Mouse (Mus musculus): ENCODE results near the gene Frmpd3. TPM values are rescaled to one million over a fixed set of nuclear protein-coding genes. Genes with fewer than 3 reads are reported as not detected.

Gene Frmpd3
- polyA plus RNA-seq, 1 experiment from 2014 or later = 3.9 TPM

DNA sequence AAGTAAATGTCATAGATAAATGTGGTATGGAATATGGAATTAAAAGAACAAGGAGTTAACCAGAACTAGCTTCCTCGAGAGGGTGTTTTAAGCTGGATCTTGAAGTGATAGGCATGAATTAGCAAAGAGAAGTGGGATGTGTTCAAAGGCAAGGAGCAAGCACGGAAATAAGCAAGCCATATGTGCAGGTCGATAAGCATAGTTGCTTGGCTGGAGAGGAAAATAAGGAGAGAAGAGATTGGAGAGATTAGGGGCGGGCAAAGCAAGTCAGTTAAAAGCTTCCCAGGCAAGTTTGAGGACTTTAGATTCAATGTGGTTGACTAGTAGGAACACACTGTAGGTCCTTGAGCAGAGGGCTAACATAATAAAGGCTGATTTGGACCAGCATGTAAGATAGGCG is 65.5 kb downstream of the Frmpd3 start:
- H3K4me1 ChIP-seq = no peaks in the 10 kb centered on the region
- WGBS = 76% methylated on average over 5 of the region's 5 CpGs
- H3K36me3 ChIP-seq = no peaks in the 10 kb centered on the region
- no peak overlapping the region for H3K4me2 ChIP-seq (replicated peaks)
- no peak overlapping the region for H3K4me3 ChIP-seq
- H3K9me3 ChIP-seq = no peaks in the 10 kb centered on the region
- H3K27me3 ChIP-seq (replicated peaks) = no peaks in the 10 kb centered on the region
- H3K27ac ChIP-seq = no peak overlapping the region
- no peak for ATAC-seq (ENCODE audit: low FRiP score, low read depth)
- H3K9ac ChIP-seq = no peak overlapping the region

DNA sequence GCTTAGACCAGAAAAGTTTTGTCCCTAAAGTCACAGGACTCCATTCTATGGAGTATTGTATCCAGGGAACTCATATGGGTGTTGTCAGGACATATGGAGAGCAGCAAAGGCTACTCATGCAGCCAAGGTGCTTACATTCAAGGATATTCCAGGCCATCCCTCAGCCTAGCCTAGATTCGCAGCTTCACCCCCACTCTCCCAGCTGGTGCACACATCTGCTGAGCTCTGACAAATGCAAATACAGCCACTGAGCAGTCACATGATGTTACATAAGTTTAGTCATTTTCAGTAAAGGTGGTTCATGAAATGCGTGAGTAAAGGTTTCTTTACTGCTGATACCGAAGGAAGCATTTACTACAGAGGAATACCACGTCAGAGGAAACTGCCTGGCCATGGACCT is 76.4 kb downstream of the Frmpd3 start:
- no peak for ATAC-seq (ENCODE audit: low FRiP score, low read depth)
- 89% methylated on average over 4 of the region's 4 CpGs for WGBS

DNA sequence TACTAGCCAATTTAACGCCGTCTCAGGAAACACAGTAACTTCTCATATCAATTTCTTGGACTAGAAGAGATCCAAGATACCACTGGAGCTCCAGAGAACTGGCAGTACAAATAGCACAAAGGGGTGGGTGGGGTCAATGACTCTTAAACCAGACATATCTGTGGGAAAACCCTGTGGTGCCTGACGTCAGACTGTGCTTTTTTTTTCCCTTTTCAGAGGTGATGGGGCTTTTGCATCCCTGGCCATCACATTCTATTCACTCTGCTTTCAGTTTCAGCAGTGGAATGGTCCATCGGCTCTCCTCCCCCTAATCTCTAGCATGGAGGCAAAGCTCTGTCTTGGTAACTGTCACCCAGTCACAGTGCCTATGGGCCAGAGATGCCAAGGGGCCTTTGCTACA is 85.1 kb downstream of the Frmpd3 start:
- no peak overlapping the region for H3K4me3 ChIP-seq
- no peak for ATAC-seq (ENCODE audit: low FRiP score, low read depth)
- no peaks in the 10 kb centered on the region for H3K4me1 ChIP-seq
- H3K4me2 ChIP-seq (replicated peaks) = no peak overlapping the region
- peaks cover 5% of the 10 kb centered on the region; the same call in 1 of the 2 replicates for H3K27me3 ChIP-seq (replicated peaks)
- no peaks in the 10 kb centered on the region for H3K36me3 ChIP-seq
- WGBS = 70% methylated on average over 4 of the region's 4 CpGs
- no peak overlapping the region for H3K9ac ChIP-seq
- no peaks in the 10 kb centered on the region for H3K9me3 ChIP-seq
- no peak overlapping the region for H3K27ac ChIP-seq

More for the DNA sequence above, 76.4 kb downstream of the Frmpd3 start:
- Histone ChIP-seq H3K36me3 (no peaks in the 10 kb centered on the region), H3K4me1 (no peaks in the 10 kb centered on the region), H3K4me2 (replicated peaks) (no peak overlapping the region), H3K4me3 (no peak overlapping the region), H3K9ac (no peak overlapping the region), H3K9me3 (no peaks in the 10 kb centered on the region), H3K27ac (no peak overlapping the region), H3K27me3 (replicated peaks) (no peaks in the 10 kb centered on the region)

DNA sequence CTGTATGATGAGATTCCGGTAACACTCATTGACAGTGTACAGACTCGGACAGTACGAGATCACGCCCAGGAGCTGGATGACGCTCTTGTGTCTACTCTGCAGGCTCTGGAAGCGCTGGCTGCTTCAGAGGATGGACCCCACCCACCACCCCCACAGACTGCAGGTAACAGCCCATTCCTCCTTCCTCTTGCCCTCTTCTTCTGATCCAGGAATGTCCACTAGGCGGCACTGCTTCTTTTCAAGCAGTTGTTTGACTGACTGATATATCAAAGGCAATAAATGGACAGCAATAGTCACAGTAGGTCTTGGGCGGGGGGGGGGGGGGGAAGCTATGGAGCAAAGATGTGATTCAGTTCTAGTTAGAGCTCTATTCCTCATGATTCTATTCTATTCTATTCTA is 86.2 kb downstream of the Frmpd3 start:
- H3K4me1 ChIP-seq = no peaks in the 10 kb centered on the region
- H3K9me3 ChIP-seq = no peaks in the 10 kb centered on the region
- no peak overlapping the region for H3K4me2 ChIP-seq (replicated peaks)
- 78% methylated on average over 8 of the region's 8 CpGs for WGBS
- no peak overlapping the region for H3K9ac ChIP-seq
- H3K36me3 ChIP-seq = no peaks in the 10 kb centered on the region
- no peak overlapping the region for H3K27ac ChIP-seq
- H3K27me3 ChIP-seq (replicated peaks) = peaks cover 5% of the 10 kb centered on the region; the same call in 1 of the 2 replicates
- ATAC-seq (ENCODE audit: low FRiP score, low read depth) = no peak
- no peak overlapping the region for H3K4me3 ChIP-seq

DNA sequence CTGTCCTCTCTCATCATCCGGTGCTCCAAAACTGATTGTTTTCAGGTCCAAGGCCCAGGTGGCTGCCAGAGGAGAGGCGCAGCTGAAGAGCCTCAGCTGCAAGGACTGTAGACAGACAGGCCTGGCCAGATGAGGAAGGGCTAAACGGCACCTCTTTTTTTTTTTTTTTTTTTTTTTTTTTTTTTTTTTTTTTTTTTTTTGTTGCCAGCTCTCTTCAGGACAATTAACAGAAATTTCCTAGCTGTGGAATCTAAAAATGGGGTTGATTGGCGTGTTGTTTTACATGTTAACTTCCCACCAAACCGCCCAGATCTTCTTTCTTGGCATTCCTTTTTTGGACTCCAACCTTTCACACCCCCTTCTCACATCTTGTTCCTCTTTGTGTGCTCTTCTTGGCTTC is 87.9 kb downstream of the Frmpd3 start:
- Histone ChIP-seq H3K4me2 (replicated peaks) (no peak overlapping the region), H3K9me3 (no peaks in the 10 kb centered on the region), H3K4me1 (no peaks in the 10 kb centered on the region), H3K9ac (no peak overlapping the region), H3K4me3 (no peak overlapping the region), H3K36me3 (no peaks in the 10 kb centered on the region), H3K27ac (no peak overlapping the region), H3K27me3 (replicated peaks) (peaks cover 5% of the 10 kb centered on the region; the same call in 1 of the 2 replicates)
- 88% methylated on average over 5 of the region's 5 CpGs for WGBS
- no peak for ATAC-seq (ENCODE audit: low FRiP score, low read depth)

DNA sequence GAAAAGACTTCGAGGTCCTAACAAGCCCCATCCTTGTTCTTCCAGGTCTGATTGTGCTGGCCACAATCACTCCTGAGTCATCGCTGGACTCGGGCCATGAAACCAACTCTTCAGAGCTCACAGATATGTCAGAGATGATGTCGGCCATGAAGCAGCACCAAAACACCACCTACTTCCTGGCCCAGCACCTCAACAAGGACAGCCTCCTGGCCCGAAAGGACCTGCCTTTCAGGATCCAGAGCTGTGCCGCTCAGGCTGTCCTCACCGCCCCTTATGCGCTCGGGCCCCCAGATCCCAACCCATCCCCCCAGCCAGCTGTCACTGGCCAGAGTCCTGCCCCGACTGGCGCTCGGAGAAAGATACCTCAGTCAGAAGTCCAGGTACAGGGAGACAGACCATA is 88.4 kb downstream of the Frmpd3 start:
- no peak overlapping the region for H3K4me3 ChIP-seq
- WGBS = 87% methylated on average over 12 of the region's 12 CpGs
- H3K4me1 ChIP-seq = no peaks in the 10 kb centered on the region
- no peaks in the 10 kb centered on the region for H3K36me3 ChIP-seq
- H3K9me3 ChIP-seq = no peaks in the 10 kb centered on the region
- no peak overlapping the region for H3K9ac ChIP-seq
- peaks cover 5% of the 10 kb centered on the region; the same call in 1 of the 2 replicates for H3K27me3 ChIP-seq (replicated peaks)
- no peak overlapping the region for H3K27ac ChIP-seq
- H3K4me2 ChIP-seq (replicated peaks) = no peak overlapping the region
- ATAC-seq (ENCODE audit: low FRiP score, low read depth) = no peak

DNA sequence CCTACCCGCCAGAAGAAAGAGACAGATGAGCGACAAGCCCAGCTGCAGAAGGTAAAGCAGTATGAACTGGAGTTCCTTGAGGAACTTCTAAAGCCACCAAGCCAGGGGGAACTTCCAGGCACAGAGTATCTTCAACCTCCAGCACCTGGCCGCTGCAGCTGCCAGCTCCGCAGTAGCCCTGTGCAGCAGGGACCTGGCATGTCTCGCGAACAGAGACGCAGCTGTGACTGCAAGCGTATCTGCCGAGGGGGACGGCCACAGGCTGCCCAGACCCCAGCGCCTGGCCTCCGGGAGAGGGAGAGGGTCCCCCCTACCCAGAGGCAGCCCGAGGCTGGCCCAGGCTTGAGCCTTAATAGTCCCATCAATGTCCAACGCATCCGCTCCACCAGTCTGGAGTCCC is 89.9 kb downstream of the Frmpd3 start:
- Histone ChIP-seq H3K9ac (no peak overlapping the region), H3K36me3 (no peaks in the 10 kb centered on the region), H3K4me3 (no peak overlapping the region), H3K4me2 (replicated peaks) (no peak overlapping the region), H3K27me3 (replicated peaks) (peaks cover 5% of the 10 kb centered on the region; the same call in 1 of the 2 replicates), H3K9me3 (no peaks in the 10 kb centered on the region), H3K27ac (no peak overlapping the region), H3K4me1 (no peaks in the 10 kb centered on the region)
- 86% methylated on average over 15 of the region's 15 CpGs for WGBS
- ATAC-seq (ENCODE audit: low FRiP score, low read depth) = no peak

DNA sequence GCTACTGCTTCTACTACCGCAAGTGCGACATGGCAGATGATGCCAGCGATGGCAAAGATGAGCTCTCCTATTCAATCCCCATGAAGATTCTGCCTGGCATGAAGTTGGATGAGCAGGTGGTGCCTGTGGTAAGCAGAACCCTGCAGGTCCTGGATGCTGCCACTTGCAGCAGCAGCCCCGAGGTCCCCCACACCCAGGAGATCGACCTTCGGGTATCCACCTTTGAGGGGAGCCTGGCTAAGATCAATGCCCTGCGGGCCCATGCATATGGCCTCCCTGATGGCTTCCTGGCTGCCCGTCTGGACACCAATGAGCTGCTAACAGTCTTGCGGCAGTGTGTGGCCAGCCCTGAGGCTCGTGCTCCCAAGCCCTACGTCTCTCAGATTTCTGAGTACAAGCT is 90.7 kb downstream of the Frmpd3 start:
- Histone ChIP-seq H3K9me3 (no peaks in the 10 kb centered on the region), H3K36me3 (no peaks in the 10 kb centered on the region), H3K4me2 (replicated peaks) (no peak overlapping the region), H3K27ac (no peak overlapping the region), H3K4me1 (no peaks in the 10 kb centered on the region), H3K9ac (no peak overlapping the region), H3K27me3 (replicated peaks) (peaks cover 5% of the 10 kb centered on the region; the same call in 1 of the 2 replicates), H3K4me3 (no peak overlapping the region)
- ATAC-seq (ENCODE audit: low FRiP score, low read depth) = no peak
- WGBS = 90% methylated on average over 11 of the region's 11 CpGs

DNA sequence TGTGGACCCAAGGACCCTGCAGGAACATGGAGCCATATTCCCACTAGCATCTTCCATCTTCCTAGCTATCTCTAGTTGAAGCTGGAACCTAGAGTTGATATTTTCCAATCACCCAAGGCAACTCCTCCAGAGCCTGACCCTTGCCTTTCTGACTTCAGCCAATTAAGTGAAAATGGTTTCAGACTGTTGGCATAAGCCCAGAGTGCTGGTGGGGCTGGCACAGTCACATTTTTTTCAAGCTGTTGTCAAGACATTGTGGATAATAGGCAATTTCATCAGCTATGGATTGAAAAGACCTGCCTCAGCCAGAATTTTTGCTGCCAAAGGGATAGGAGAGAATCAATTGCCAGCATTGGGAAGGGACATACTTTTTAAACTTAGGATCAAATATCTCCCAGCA is 95.8 kb downstream of the Frmpd3 start:
- Histone ChIP-seq H3K4me3 (no peak overlapping the region), H3K36me3 (no peaks in the 10 kb centered on the region), H3K27ac (no peak overlapping the region), H3K27me3 (replicated peaks) (no peaks in the 10 kb centered on the region; the same call in 1 of the 2 replicates), H3K4me2 (replicated peaks) (no peak overlapping the region), H3K9ac (no peak overlapping the region), H3K9me3 (no peaks in the 10 kb centered on the region), H3K4me1 (no peaks in the 10 kb centered on the region)
- ATAC-seq (ENCODE audit: low FRiP score, low read depth) = no peak

DNA sequence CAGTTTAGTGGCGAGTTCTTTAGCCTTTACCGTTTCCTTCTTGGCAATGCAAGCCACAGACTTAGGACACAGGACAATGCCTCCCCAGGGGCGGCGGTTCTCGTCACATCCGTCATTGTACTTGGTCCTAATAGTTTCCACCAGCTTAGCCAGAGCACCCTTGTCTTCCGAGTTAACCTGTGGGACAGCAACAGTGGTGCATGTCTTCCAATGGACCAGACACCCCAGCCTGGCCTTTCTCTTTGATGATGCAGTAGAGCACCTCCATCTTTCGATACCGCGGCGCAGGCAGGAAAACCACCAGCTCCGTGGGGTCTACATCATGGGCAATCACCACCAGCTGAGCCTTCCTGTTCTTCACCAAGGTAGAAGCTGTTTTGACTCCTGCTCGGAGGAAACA is 103.5 kb downstream of the Frmpd3 start:
- no peaks in the 10 kb centered on the region; the same call in 1 of the 2 replicates for H3K27me3 ChIP-seq (replicated peaks)
- H3K9ac ChIP-seq = no peak overlapping the region
- H3K4me1 ChIP-seq = no peaks in the 10 kb centered on the region
- no peaks in the 10 kb centered on the region for H3K36me3 ChIP-seq
- no peak overlapping the region for H3K4me2 ChIP-seq (replicated peaks)
- no peak overlapping the region for H3K4me3 ChIP-seq
- H3K9me3 ChIP-seq = no peaks in the 10 kb centered on the region
- no peak overlapping the region for H3K27ac ChIP-seq
- 80% methylated on average over 13 of the region's 13 CpGs for WGBS
- no peak for ATAC-seq (ENCODE audit: low FRiP score, low read depth)

DNA sequence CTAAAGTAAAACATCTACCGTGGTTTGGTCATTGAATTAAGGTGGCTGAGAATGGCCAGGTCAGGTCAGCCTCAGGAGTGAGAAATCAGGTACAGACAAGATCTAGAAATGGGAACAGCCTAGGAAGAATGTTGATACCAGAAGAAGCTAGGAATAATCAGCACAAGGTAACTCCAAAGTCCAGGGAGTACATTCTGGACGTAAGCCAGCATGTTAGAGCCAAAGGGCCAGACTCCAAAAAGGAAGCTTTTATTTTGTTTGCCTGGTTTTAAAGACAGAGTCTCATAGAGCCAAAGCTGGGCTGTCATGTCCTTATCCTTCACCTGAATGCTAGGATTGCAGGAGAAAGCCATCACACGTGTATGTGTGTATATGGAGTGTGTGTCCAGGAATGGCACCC is 108.0 kb downstream of the Frmpd3 start:
- no peak for ATAC-seq (ENCODE audit: low FRiP score, low read depth)
- H3K4me2 ChIP-seq (replicated peaks) = no peak overlapping the region

DNA sequence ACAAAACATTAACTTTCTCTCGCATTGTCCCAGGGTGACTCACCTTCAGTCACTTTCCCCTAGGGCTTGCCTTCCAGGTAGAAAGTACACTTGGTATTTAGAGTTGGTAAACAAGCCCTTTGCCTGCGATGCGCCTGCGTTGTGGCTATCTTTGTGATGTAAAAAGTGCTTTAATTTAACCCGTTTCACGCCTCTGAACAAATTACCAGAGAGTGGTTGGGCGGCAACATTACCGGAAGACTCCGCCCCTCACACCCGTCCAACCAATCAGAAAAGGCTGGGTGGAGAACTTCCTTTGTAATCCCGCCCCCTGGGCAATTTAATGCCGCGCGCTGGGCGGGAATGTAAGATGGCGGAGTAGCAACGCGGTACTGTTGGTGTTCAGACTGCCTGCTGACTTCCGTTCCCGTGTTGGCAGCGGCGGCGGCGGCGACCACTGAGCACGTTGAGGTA is 114.2 kb downstream of the Frmpd3 start, which contains the start of gene Prps1:
TSS of gene Prps1 (plus strand) at position 335 of the 453 bp plus-strand sequence.
- peak within 1 kb of the TSS; percentile 60 for H3K4me2 ChIP-seq (replicated peaks)
- H3K4me3 ChIP-seq = peak within 1 kb of the TSS; percentile 53
- H3K27me3 ChIP-seq (replicated peaks) = no peaks in the 10 kb centered on the region; the same call in 1 of the 2 replicates
- H3K27ac ChIP-seq = no peak within 1 kb of the TSS
- 18% methylated on average over 26 of the region's 26 CpGs for WGBS
- peak within 1 kb of the TSS; percentile 56 for H3K9ac ChIP-seq
- H3K36me3 ChIP-seq = no peaks in the 10 kb centered on the region
- peak; percentile 95 for ATAC-seq (ENCODE audit: low FRiP score, low read depth)
- no peaks in the 10 kb centered on the region for H3K9me3 ChIP-seq
- H3K4me1 ChIP-seq = no peaks in the 10 kb centered on the region

More for the DNA sequence above, 108.0 kb downstream of the Frmpd3 start:
- H3K4me1 ChIP-seq = no peaks in the 10 kb centered on the region
- H3K9ac ChIP-seq = no peak overlapping the region
- no peaks in the 10 kb centered on the region; the same call in 1 of the 2 replicates for H3K27me3 ChIP-seq (replicated peaks)
- no peaks in the 10 kb centered on the region for H3K36me3 ChIP-seq
- H3K9me3 ChIP-seq = no peaks in the 10 kb centered on the region
- 79% methylated on average over 3 of the region's 3 CpGs for WGBS
- H3K27ac ChIP-seq = no peak overlapping the region
- H3K4me3 ChIP-seq = no peak overlapping the region

DNA sequence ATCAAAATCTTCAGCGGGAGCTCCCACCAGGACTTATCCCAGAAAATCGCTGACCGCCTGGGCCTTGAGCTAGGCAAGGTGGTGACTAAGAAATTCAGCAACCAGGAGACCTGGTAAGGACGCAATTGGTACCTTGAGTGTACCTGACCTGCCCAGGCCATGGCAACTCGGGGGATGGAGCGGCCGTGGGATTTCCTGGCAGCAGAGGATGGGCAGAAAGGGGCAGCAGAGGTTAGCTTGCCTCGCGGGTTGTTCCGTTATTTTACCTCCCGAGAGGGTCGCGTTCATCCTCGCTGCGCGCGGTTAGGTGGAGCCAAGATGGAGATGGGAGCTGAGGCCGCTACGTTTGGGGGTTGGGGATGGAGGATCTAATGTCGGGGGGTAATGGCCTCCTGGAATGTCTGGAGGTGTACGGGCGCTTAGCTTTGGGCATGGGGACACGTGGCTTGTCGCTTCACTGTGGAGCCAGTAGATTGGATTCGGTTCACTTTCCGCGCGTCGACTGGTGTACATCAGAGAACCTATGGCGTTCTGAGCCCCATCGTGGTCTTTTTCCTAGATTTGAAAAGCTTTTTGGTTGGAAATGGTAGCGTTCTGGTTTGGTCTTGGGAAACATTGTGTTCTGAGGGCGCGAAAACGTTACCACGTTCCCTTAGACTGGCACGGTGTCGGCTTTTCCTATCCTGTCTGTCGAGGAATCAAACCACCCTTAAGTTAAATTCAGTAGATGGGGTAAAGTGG is 114.9 kb downstream of the Frmpd3 start:
- peak overlapping the region; percentile 60 for H3K4me2 ChIP-seq (replicated peaks)
- peak overlapping the region; percentile 53 for H3K4me3 ChIP-seq
- 21% methylated on average over 39 of the region's 39 CpGs for WGBS
- no peak overlapping the region for H3K27ac ChIP-seq
- no peaks in the 10 kb centered on the region for H3K36me3 ChIP-seq
- H3K4me1 ChIP-seq = no peaks in the 10 kb centered on the region
- peak; percentile 75 for ATAC-seq (ENCODE audit: low FRiP score, low read depth)
- no peaks in the 10 kb centered on the region; the same call in 1 of the 2 replicates for H3K27me3 ChIP-seq (replicated peaks)
- H3K9me3 ChIP-seq = no peaks in the 10 kb centered on the region
- peak overlapping the region; percentile 56 for H3K9ac ChIP-seq

All from neural tube, embryonic 12.5 days (tissue).